Mouse (Mus musculus): ENCODE measurements at regions not wholly inside any gene's neighbourhood (a gene's known extent, or its start where the extent isn't known, plus 50 kb on each side); places are given as distances from the start of the nearest gene placed in this dataset.

GRCm38 (mm10) chr12:80017376-80017929 is 95.4 kb downstream of the Zfp36l1 start:
- no peak for DNase-seq

GRCm38 (mm10) chr12:80015938-80016337 is 96.9 kb downstream of the Zfp36l1 start:
- DNase-seq, result no peak

- no peak for DNase-seq
These were observed 98.2 kb downstream of the Zfp36l1 start for GRCm38 (mm10) chr12:80014598-80014983.

GRCm38 (mm10) chr12:80013904-80014597 is 98.8 kb downstream of the Zfp36l1 start:
- DNase-seq, result peak; percentile 58

GRCm38 (mm10) chr12:80013577-80013903 is 99.3 kb downstream of the Zfp36l1 start:
- peak in 1 of 2 experiments; percentile 47 for DNase-seq

- no peak for DNase-seq
These were observed 100.9 kb downstream of the Zfp36l1 start for GRCm38 (mm10) chr12:80011916-80012315.

GRCm38 (mm10) chr12:80010947-80011346 is 101.9 kb downstream of the Zfp36l1 start:
- no peak for DNase-seq

GRCm38 (mm10) chr12:80010220-80010619 is 102.6 kb downstream of the Zfp36l1 start:
- DNase-seq, result no peak

- no peak for DNase-seq
These were observed 105.0 kb downstream of the Zfp36l1 start for GRCm38 (mm10) chr12:80007849-80008248.

- no peak for DNase-seq
These were observed 107.4 kb downstream of the Zfp36l1 start for GRCm38 (mm10) chr12:80005227-80005919.

- no peak for DNase-seq
These were observed 108.2 kb downstream of the Zfp36l1 start for GRCm38 (mm10) chr12:80004575-80004974.

- DNase-seq, result peak; percentile 71 to 87
These were observed 109.3 kb downstream of the Zfp36l1 start for GRCm38 (mm10) chr12:80003486-80003885.

GRCm38 (mm10) chr12:80002474-80003125 is 110.2 kb downstream of the Zfp36l1 start:
- DNase-seq, result peak; percentile 83 to 93

GRCm38 (mm10) chr12:80001794-80002193 is 111.0 kb downstream of the Zfp36l1 start:
- DNase-seq, result peak; percentile 35 to 64

GRCm38 (mm10) chr12:79999868-80000370 is 112.9 kb downstream of the Zfp36l1 start:
- no peak for DNase-seq

- DNase-seq, result no peak
These were observed 114.0 kb downstream of the Zfp36l1 start for GRCm38 (mm10) chr12:79998788-79999187.

GRCm38 (mm10) chr12:79998339-79998738 is 114.5 kb downstream of the Zfp36l1 start:
- DNase-seq, result no peak

- no peak for DNase-seq
These were observed 115.6 kb downstream of the Zfp36l1 start for GRCm38 (mm10) chr12:79997201-79997600.

- DNase-seq, result no peak
These were observed 117.2 kb downstream of the Zfp36l1 start for GRCm38 (mm10) chr12:79995521-79996094.

- peak; percentile 34 to 40 for DNase-seq
These were observed 118.8 kb downstream of the Zfp36l1 start for GRCm38 (mm10) chr12:79993821-79994571.

GRCm38 (mm10) chr12:79991279-79991678 is 121.5 kb downstream of the Zfp36l1 start:
- DNase-seq, result no peak

- peak; percentile 37 to 50 for DNase-seq
These were observed 122.1 kb downstream of the Zfp36l1 start for GRCm38 (mm10) chr12:79990751-79991150.
